Mouse (Mus musculus) hindbrain, embryonic 12.5 days (tissue): Measurements from ENCODE around the gene Plscr3. TPM values are rescaled to one million over a fixed set of nuclear protein-coding genes. Genes with fewer than 3 reads are reported as not detected.

Experiments used
- ATAC-seq: fragments of 200-750 bp; cut with Nextera tagmentation; 2 replicates; pipeline ENCODE4 v1.8.0; 2017; ENCODE audit warnings: moderate TSS enrichment; ENCODE audit not compliant: low FRiP score
- H3K27ac ChIP-seq: fragments of 300-500 bp; sonication (generic); 2 replicates; pipeline ENCODE4 v1.5.1; 2016; ENCODE audit warnings: mild to moderate bottlenecking
- H3K27me3 ChIP-seq: fragments of 300-500 bp; sonication (generic); 2 replicates; pipeline ENCODE4 v1.6.1; 2016; ENCODE audit warnings: mild to moderate bottlenecking
- H3K36me3 ChIP-seq: fragments of 300-500 bp; sonication (generic); 2 replicates; pipeline ENCODE4 v1.6.1; 2016; ENCODE audit warnings: mild to moderate bottlenecking
- H3K4me1 ChIP-seq: fragments of 300-500 bp; sonication (generic); 2 replicates; pipeline ENCODE4 v1.6.1; 2016
- H3K4me2 ChIP-seq: fragments of 300-500 bp; sonication (generic); replicated peaks from 2 replicates; pipeline ENCODE4 v1.6.1; 2016; ENCODE audit warnings: mild to moderate bottlenecking
- H3K4me3 ChIP-seq: fragments of 300-500 bp; sonication (generic); 2 replicates; pipeline ENCODE4 v1.5.1; 2016; ENCODE audit warnings: mild to moderate bottlenecking
- H3K9ac ChIP-seq: fragments of 300-500 bp; sonication (generic); 2 replicates; pipeline ENCODE4 v1.6.1; 2016; ENCODE audit warnings: mild to moderate bottlenecking, moderate library complexity
- H3K9me3 ChIP-seq: fragments of 300-500 bp; sonication (generic); replicated peaks from 2 replicates; pipeline ENCODE4 v1.6.1; 2016; ENCODE audit warnings: mild to moderate bottlenecking
- WGBS: fragments of 180-500 bp; shearing (Covaris S2); methylation state at CpG from one replicate; pipeline ENCODE4 v1.1.7; 2016; 5-methylcytosine and 5-hydroxymethylcytosine counted together
- polyA plus RNA-seq: library from polyadenylated mRNA; unstranded; fragments of >200 nt; fragmentation: Nextera tagmentation; extraction: Ambion mirVana; gene quantifications from 2 replicates; pipeline ENCODE4 v1.2.1, GENCODE M21; 2016

Plscr3 gene
- 74.9 and 87.3 TPM in 2 replicates for polyA plus RNA-seq

DNA sequence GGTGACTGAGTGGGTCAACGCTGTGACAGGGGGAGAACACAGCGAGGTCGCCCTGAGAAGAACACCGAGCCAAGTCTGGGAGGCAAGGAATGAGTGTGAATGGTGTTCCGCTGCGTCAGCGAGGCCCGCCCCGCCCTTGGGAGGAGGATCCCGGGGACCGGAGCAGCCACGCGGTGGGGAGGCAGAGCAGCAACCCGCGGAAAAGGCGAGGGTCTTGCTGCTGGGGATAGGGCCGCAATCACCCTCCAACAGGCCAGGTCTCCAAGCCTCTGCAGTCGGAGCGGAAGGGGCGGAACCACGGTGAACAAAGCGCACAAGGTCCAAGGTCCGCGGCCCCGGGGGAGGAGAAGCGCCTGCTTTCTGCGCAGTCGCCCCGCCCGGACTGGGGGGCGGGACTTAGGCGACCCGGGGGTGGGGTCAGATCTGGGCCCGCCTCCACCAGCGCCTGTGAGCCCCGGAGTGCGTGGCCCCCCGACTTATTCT lies at the start of gene Plscr3:
Gene Plscr3, plus strand, starts transcription at position 179 of the 483 bp plus-strand sequence.
- Histone ChIP-seq H3K9me3 (no peaks in the 10 kb centered on the region), H3K9ac (peak within 1 kb of the TSS; percentile 86), H3K27me3 (no peaks in the 10 kb centered on the region), H3K4me3 (peak within 1 kb of the TSS; percentile 71), H3K27ac (peak within 1 kb of the TSS; percentile 97), H3K36me3 (peaks cover 33% of the 10 kb centered on the region), H3K4me2 (peak within 1 kb of the TSS; percentile 77), H3K4me1 (peaks cover 29% of the 10 kb centered on the region)
- peak; percentile 88 for ATAC-seq
- under 1% methylated on average over 37 of the region's 38 CpGs for WGBS

DNA sequence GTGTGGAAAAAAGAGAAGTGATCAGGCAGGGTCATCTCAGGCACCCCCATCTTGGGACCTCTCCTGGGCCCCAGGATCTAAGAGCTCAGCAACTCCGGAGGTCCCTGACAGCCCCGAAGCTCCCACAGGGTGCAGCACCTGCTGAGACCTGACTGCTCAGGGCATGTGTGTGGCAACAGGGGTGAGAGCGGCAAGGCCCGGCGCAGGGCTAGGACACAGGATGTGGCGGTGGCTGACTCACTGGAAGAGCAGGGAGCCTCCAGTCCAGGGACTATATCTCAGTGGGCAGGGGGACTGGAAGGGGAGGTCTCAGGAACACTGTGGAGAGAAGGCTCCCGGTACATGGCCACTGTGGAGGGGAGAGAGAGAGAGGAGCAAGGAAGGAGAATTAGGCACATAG lies 48.3 kb upstream of the Plscr3 start:
- Histone ChIP-seq H3K27me3 (peaks cover 53% of the 10 kb centered on the region), H3K9me3 (no peaks in the 10 kb centered on the region), H3K4me2 (no peak overlapping the region), H3K4me3 (no peak overlapping the region), H3K27ac (no peak overlapping the region), H3K4me1 (peaks cover 48% of the 10 kb centered on the region), H3K36me3 (no peaks in the 10 kb centered on the region), H3K9ac (no peak overlapping the region)
- ATAC-seq: no peak
- WGBS: 76% methylated on average over 7 of the region's 7 CpGs

DNA sequence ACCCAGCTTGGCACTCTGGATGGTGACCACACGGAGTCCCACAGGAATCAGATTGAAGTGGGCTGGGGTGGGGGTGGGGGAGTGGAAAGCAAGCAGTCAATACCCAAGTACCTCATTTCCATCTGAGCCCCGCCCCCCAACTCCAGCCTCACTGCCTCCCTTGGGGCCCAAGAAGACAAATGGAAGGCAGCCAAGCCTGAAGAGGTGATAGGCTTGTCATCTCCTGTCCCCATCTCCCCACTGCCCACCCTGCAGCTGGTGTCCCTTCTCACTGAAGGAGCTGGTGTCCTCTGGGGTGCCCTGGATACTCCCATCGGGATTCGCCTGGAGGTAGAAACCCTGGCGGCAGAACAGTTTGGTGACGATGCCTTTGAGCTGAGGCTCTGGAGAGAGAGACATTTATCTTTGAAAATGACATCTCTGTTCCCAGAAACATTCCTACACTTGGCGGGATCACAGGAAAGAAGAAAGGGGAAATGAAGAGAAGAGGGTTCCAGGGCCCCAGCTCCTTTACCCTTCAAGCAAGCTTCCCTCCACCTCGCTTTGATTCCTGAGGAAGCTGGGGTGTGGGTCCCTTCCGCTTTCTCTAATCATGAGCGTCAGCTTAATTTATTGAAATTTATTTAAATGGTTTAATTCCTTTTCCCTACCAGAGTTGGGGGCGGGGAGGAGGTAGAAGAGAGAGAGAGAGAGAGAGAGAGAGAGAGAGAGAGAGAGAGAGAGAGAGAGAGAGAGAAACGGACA lies 46.6 kb upstream of the Plscr3 start:
- Histone ChIP-seq H3K4me1 (peaks cover 64% of the 10 kb centered on the region), H3K27me3 (peaks cover 57% of the 10 kb centered on the region), H3K27ac (peak overlapping the region; percentile 93), H3K9me3 (no peaks in the 10 kb centered on the region), H3K9ac (peak overlapping the region; percentile 73; the same call in 1 of the 2 replicates), H3K4me2 (peak overlapping the region; percentile 90), H3K36me3 (no peaks in the 10 kb centered on the region), H3K4me3 (peak overlapping the region; percentile 53)
- 16% methylated on average over 12 of the region's 12 CpGs for WGBS
- ATAC-seq: no peak

DNA sequence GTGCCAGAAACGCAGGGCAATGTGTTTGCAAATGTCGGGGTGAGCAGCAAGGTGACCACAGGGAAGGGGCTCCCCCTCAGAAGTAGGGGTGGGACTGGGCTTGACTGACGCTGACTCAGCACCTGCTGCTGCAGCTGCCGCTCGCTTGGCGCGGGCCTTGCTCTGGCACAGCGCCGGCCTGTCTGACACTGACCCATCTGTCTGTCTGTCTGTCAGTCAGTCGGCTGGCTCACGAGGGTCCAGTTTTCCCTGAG lies 46.1 kb upstream of the Plscr3 start:
- peak overlapping the region; percentile 73 for H3K9ac ChIP-seq
- no peaks in the 10 kb centered on the region for H3K9me3 ChIP-seq
- ATAC-seq: peak; percentile 51
- under 1% methylated on average over 11 of the region's 11 CpGs for WGBS
- H3K4me3 ChIP-seq: peak overlapping the region; percentile 53
- H3K4me2 ChIP-seq: peak overlapping the region; percentile 90
- no peaks in the 10 kb centered on the region for H3K36me3 ChIP-seq
- peaks cover 62% of the 10 kb centered on the region for H3K27me3 ChIP-seq
- H3K27ac ChIP-seq: peak overlapping the region; percentile 93
- H3K4me1 ChIP-seq: peaks cover 68% of the 10 kb centered on the region

DNA sequence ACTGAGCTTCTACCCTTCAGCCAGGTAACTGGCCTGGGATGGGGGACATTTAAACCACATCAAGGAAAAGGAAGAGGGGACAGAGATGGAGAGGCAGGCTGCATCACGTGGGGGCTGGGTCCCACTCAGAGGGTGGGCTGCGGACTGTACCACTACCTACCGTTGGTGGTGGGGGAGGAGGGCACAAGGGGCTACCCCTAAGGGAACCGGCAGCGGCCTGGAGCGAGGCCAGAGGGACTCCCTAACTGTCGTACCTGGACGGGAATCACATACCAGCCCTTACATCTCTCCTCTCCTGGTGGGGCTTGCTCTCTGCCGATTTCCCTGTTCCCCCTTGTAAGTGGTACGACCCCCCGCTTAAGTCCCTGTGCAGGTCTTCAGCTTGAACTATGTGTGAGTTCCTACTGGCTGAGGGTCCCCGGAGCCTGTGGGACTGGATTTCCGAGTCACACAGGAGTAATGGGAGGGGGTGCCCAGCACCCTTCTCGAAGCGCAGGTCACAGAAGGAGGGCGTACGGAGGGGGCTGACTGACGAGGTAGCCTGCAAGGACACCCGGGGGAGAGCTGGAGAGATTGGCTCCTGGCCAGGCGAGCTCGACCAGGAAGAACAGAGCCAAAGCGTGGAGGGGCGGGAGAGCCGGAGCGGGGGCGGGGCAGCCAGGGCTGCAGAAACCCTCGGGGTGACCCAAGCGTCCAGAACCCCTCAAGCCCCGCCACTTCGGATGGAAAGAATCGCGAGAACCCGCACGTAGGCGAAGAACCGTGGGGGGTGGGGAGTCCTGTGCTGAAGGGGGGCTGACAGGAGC lies 45.6 kb upstream of the Plscr3 start:
- Histone ChIP-seq H3K4me3 (peak overlapping the region; percentile 53), H3K27me3 (peaks cover 66% of the 10 kb centered on the region), H3K36me3 (no peaks in the 10 kb centered on the region), H3K9me3 (no peaks in the 10 kb centered on the region), H3K4me1 (peaks cover 65% of the 10 kb centered on the region), H3K9ac (peak overlapping the region; percentile 73), H3K27ac (peak overlapping the region; percentile 93), H3K4me2 (peak overlapping the region; percentile 90)
- under 1% methylated on average over 34 of the region's 36 CpGs for WGBS
- ATAC-seq: peak; percentile 74

DNA sequence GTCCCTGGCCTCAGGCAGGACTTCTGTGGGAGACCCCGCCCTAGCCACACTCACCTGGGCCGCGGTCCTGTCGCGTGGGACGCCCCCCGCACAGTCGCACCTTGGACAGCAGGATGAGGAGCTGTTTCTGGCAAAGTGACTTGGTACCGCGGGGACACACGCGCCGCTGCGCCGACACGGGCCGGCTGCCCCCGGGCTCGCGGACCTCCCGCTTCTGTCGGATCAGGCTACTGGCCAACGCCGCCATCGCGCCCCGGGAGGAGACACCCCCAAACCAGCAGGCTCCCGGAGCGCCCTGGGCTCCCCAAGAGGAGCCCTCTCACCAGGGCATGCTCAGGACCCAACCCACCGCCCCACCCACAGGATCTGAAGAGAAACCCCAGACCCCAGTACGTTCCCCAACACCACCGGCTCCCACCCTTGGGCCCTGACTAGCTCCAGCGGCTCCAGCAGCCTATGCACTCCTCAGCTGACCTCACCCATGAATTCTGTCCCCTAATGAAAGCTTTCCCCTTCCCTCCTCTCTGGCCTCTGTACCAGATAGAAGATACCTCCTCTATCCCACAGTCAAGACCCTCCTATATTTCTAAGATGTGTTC lies 44.7 kb upstream of the Plscr3 start, which contains the start of gene Fgf11:
Gene Fgf11, minus strand, starts transcription at position 479 of the 599 bp plus-strand sequence.
- WGBS: 1% methylated on average over 33 of the region's 33 CpGs
- Histone ChIP-seq H3K4me1 (peaks cover 60% of the 10 kb centered on the region), H3K9ac (peak within 1 kb of the TSS; percentile 73), H3K27ac (peak within 1 kb of the TSS; percentile 93), H3K9me3 (0 out of 2 replicates have a peak, but pooled peaks cover 1% of the 10 kb centered on the region), H3K36me3 (no peaks in the 10 kb centered on the region), H3K27me3 (peaks cover 67% of the 10 kb centered on the region), H3K4me3 (peak within 1 kb of the TSS; percentile 53), H3K4me2 (peak within 1 kb of the TSS; percentile 90)
- no peak for ATAC-seq

DNA sequence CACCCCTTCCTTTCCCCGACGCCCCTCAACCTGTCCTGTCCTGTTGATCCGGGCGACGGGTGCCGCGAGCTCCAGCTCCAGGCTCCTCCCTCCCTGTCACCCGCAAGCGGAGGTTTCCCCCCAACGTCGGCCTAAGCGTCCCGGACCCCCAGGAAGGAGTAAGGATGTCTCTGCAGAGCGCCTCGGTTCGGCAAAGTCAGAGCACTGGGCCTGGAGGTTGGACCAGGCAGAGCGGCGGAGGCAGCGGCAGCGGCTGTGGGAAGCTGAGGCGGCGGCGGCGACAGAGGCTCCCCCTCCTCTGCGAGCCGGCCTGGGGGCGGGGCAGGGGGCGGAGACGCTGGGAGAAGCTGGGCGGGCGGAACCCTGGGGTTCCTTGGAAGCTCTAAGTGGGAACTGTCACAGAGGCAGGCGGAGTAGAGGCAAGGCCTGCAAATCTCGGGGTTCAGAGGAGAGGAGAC lies 43.5 kb upstream of the Plscr3 start:
- no peaks in the 10 kb centered on the region for H3K36me3 ChIP-seq
- under 1% methylated on average over 33 of the region's 33 CpGs for WGBS
- H3K27me3 ChIP-seq: peaks cover 57% of the 10 kb centered on the region
- peaks cover 60% of the 10 kb centered on the region for H3K4me1 ChIP-seq
- peak; percentile 3; the same call in 1 of the 2 replicates for ATAC-seq
- peak overlapping the region; percentile 73 for H3K9ac ChIP-seq
- H3K27ac ChIP-seq: peak overlapping the region; percentile 74
- peak overlapping the region; percentile 53 for H3K4me3 ChIP-seq
- peak overlapping the region; percentile 90 for H3K4me2 ChIP-seq
- 0 out of 2 replicates have a peak, but pooled peaks cover 3% of the 10 kb centered on the region for H3K9me3 ChIP-seq

DNA sequence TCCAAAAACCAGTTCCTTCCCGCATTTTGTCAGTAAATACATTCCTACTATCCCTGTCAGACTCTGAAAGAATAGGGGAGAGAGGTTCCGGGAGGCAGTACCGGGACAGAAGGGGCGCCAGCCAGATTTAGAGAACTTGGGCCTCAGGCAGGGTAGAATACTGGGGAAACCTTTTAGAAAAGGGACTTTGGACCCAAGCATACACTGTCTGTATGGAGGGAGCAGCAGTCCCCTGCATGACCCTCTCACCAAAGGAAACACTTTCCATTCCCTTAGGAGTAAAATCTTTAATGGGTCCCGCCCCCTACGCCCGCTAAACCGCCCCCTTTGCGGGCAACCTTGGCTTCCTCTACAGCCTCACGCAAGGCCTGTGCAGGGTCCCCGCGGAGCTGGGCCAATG lies 42.8 kb upstream of the Plscr3 start:
- Histone ChIP-seq H3K27me3 (peaks cover 53% of the 10 kb centered on the region), H3K9me3 (0 out of 2 replicates have a peak, but pooled peaks cover 3% of the 10 kb centered on the region), H3K36me3 (no peaks in the 10 kb centered on the region), H3K4me2 (peak overlapping the region; percentile 90), H3K9ac (peak overlapping the region; percentile 58), H3K27ac (peak overlapping the region; percentile 52), H3K4me1 (peaks cover 60% of the 10 kb centered on the region), H3K4me3 (peak overlapping the region; percentile 53)
- 3% methylated on average over 12 of the region's 12 CpGs for WGBS
- ATAC-seq: no peak

DNA sequence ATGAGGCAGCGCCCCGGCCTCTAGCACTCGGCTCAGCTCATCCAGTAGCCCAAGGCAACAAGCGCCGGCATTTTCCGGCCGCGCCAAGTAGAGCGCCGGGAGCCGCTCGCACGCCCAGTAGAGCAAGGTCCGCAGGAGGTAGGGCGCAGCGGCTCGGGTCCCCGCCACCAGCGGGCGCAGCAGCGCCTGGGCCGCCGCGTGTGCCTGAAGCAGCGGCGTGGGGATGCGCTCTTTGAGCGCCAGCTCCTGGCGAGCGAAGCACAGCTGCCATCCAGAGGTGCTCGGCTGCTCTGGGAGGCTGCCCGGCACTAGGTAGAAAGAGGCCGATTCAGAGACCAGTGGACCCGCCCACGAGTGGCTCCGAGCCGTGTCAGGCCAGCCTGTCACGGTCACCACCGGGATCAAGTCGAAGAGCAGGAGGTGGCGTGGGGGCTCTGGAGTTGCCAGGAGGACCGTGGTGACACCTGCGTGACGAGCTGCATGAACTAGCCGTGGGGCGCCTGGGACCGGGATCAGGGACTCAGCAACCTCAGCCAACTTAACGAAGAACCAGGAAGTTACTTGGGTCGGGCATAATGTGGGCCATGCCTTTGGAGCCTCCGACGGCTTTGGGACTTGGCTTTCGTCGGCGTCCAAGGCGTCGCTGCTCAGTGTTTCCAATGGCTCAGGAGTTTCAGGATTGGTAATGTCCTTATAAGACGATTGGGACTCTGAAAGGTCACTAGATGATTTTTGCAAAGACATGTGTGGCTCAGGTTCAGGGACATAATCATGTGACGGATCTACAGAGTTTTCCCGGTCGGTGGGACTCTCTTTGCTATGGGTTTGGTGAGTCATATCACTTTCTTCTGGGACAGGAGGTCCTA lies 42.2 kb upstream of the Plscr3 start:
- Histone ChIP-seq H3K9me3 (0 out of 2 replicates have a peak, but pooled peaks cover 3% of the 10 kb centered on the region), H3K4me3 (peak overlapping the region; percentile 53), H3K36me3 (no peaks in the 10 kb centered on the region), H3K4me1 (peaks cover 57% of the 10 kb centered on the region), H3K4me2 (peak overlapping the region; percentile 90), H3K27ac (peak overlapping the region; percentile 52), H3K9ac (peak overlapping the region; percentile 58), H3K27me3 (peaks cover 53% of the 10 kb centered on the region)
- WGBS: under 1% methylated on average over 60 of the region's 60 CpGs
- ATAC-seq: peak; percentile 18

DNA sequence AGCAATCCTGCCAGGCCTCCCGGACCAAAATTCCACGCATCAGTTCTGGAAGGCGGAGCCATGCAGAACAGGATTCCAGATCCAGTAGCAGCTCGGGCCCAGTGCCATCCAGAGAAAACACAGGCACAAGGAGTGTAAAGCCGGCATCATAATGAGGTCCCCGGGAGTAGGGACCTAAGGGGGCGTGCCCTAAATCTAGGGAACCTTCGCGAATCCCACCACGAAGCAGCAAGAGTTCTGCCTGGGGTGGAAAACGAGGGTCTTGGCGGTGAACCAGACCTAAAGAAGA lies 41.6 kb upstream of the Plscr3 start:
- Histone ChIP-seq H3K27me3 (peaks cover 53% of the 10 kb centered on the region), H3K9ac (no peak overlapping the region), H3K9me3 (0 out of 2 replicates have a peak, but pooled peaks cover 3% of the 10 kb centered on the region), H3K36me3 (no peaks in the 10 kb centered on the region), H3K4me1 (peaks cover 51% of the 10 kb centered on the region), H3K4me2 (peak overlapping the region; percentile 8; the same call in 1 of the 2 replicates), H3K4me3 (peak overlapping the region; percentile 53; the same call in 1 of the 2 replicates), H3K27ac (no peak overlapping the region)
- WGBS: 6% methylated on average over 12 of the region's 12 CpGs
- ATAC-seq: no peak
